Mouse (Mus musculus) lung, embryonic 14.5 days (tissue): ENCODE data around the gene Themis3. TPM values are rescaled to one million over a fixed set of nuclear protein-coding genes. Genes with fewer than 3 reads are reported as not detected.

Source experiments
- ATAC-seq: fragments of 200-750 bp; cut with Nextera tagmentation; 2 replicates; pipeline ENCODE4 v1.8.0; 2017; ENCODE audit warnings: mild to moderate bottlenecking, moderate TSS enrichment, moderate library complexity; ENCODE audit not compliant: insufficient read depth
- DNase-seq: peaks from one replicate; pipeline ENCODE4 v3.0.0-alpha.2; 2015
- H3K27ac ChIP-seq: fragments of 300-500 bp; sonication (generic); 2 replicates; pipeline ENCODE4 v1.5.1; 2014; ENCODE audit warnings: low read depth, mild to moderate bottlenecking, moderate library complexity
- H3K27me3 ChIP-seq: fragments of 300-500 bp; sonication (generic); 2 replicates; pipeline ENCODE4 v1.6.1; 2014; ENCODE audit warnings: low read length, control low read depth; ENCODE audit not compliant: insufficient read depth
- H3K36me3 ChIP-seq: fragments of 300-500 bp; sonication (generic); 2 replicates; pipeline ENCODE4 v1.6.1; 2014; ENCODE audit warnings: control low read depth; ENCODE audit not compliant: insufficient read depth
- H3K4me1 ChIP-seq: fragments of 300-500 bp; sonication (generic); 2 replicates; pipeline ENCODE4 v1.6.1; 2014; ENCODE audit warnings: antibody characterized with exemption, control low read depth; ENCODE audit not compliant: insufficient read depth
- H3K4me2 ChIP-seq: fragments of 300-500 bp; sonication (generic); 2 replicates; pipeline ENCODE4 v1.6.1; 2014; ENCODE audit warnings: mild to moderate bottlenecking
- H3K4me3 ChIP-seq: fragments of 300-500 bp; sonication (generic); 2 replicates; pipeline ENCODE4 v1.5.1; 2014; ENCODE audit warnings: low read depth, low read length
- H3K9ac ChIP-seq: fragments of 300-500 bp; sonication (generic); 2 replicates; pipeline ENCODE4 v1.6.1; 2014
- H3K9me3 ChIP-seq: fragments of 300-500 bp; sonication (generic); 2 replicates; pipeline ENCODE4 v1.6.1; 2016; ENCODE audit warnings: low read depth, low read length, control low read depth
- CTCF ChIP-seq: IDR thresholded peaks from 2 replicates; pipeline ENCODE4 v1.5.1; 2016; ENCODE audit warnings: antibody characterized with exemption, low read depth
- WGBS: fragments of 180-500 bp; shearing (Covaris S2); extraction: QIAGEN DNeasy Blood & Tissue Kit; methylation state at CpG from one replicate; pipeline ENCODE4 v1.1.7; 2014; 5-methylcytosine and 5-hydroxymethylcytosine counted together
- polyA plus RNA-seq: library from polyadenylated mRNA; unstranded; fragments of >200 nt; fragmentation: Nextera tagmentation; extraction: Ambion mirVana; gene quantifications from 2 replicates; pipeline ENCODE4 v1.2.1, GENCODE M21; 2014

The Themis3 gene
- polyA plus RNA-seq, 1 experiment from 2014 or later: 0.16 TPM

DNA sequence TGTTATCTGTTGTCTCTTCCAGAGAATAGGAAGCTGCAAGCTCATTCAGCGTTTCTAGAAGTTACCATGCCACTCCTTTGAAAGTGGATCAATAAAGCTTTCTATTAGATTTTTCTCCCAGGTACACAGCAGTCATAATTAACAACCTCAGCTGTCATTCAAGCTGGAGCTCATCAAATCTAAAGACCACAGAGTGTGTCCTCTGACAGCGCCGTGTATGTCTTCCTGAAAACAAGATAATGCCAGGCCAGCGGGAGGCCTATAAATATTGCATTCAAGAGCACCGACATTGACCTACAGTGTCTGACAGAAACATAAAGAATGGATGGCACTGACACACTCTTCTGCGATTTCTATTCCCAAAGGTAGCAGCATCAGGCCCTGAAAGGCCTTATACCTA, 16.9 kb downstream of the Themis3 start:
- Histone ChIP-seq H3K9ac (no peak overlapping the region), H3K27ac (no peak overlapping the region), H3K9me3 (no peaks in the 10 kb centered on the region), H3K4me2 (no peak overlapping the region), H3K36me3 (no peaks in the 10 kb centered on the region), H3K4me3 (no peak overlapping the region), H3K27me3 (no peaks in the 10 kb centered on the region), H3K4me1 (no peaks in the 10 kb centered on the region)
- TF ChIP-seq CTCF: no peak
- no peak for DNase-seq
- 69% methylated on average over 6 of the region's 6 CpGs for WGBS
- no peak for ATAC-seq

GRCm38 (mm10) chr17:66572677-66573060, 21.8 kb downstream of the Themis3 start:
- whole genome bisulfite sequencing: 59% methylated on average over 4 of the region's 4 CpGs
- Histone ChIP-seq H3K4me1 (no peaks in the 10 kb centered on the region), H3K4me2 (no peak overlapping the region), H3K27me3 (no peaks in the 10 kb centered on the region), H3K4me3 (no peak overlapping the region), H3K9me3 (no peaks in the 10 kb centered on the region), H3K27ac (no peak overlapping the region), H3K36me3 (no peaks in the 10 kb centered on the region), H3K9ac (no peak overlapping the region)
- ATAC-seq (no peak; the same call in 1 of the 2 replicates), DNase-seq (peak; percentile 18)
- no peak for TF ChIP-seq CTCF

GRCm38 (mm10) chr17:66571860-66572676, 22.4 kb downstream of the Themis3 start:
- Histone ChIP-seq H3K27ac (no peak overlapping the region), H3K36me3 (no peaks in the 10 kb centered on the region)

DNA sequence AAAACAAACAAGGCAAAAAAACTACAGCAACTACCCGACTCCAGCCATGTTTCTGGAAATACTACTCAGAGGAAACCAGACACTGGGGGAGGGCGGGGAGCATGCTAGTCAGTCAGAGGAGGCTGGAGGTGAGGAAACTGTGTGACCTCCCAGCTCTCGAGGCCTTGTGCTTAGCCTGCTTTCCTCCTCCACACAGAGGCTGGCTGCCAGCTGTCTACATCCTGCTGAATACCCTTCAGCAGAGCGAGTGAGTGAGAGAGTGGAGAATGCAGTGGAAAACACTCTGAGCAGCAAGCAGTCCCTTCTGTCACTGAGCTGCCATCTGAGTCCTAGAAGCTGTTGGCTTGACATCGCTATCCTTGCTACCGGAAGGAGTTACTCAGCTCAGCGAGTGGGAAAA, 30.2 kb downstream of the Themis3 start:
- DNase-seq: peak; percentile 91

More at GRCm38 (mm10) chr17:66571860-66572676, 22.4 kb downstream of the Themis3 start:
- WGBS: 41% methylated on average over 11 of the region's 11 CpGs
- Histone ChIP-seq H3K27me3 (no peaks in the 10 kb centered on the region), H3K4me1 (no peaks in the 10 kb centered on the region), H3K9me3 (no peaks in the 10 kb centered on the region), H3K4me2 (0 out of 2 replicates have a peak overlapping the region, but pooled peaks have one; percentile 15), H3K4me3 (no peak overlapping the region), H3K9ac (no peak overlapping the region)
- TF ChIP-seq CTCF: no peak
- DNase-seq: peak; percentile 70
- ATAC-seq: peak; percentile 75; the same call in 1 of the 2 replicates

GRCm38 (mm10) chr17:66563551-66563950, 30.9 kb downstream of the Themis3 start:
- Histone ChIP-seq H3K9me3 (no peaks in the 10 kb centered on the region), H3K27ac (peak overlapping the region; percentile 63; the same call in 1 of the 2 replicates), H3K9ac (no peak overlapping the region), H3K4me3 (no peak overlapping the region), H3K36me3 (no peaks in the 10 kb centered on the region), H3K4me2 (no peak overlapping the region), H3K27me3 (no peaks in the 10 kb centered on the region), H3K4me1 (no peaks in the 10 kb centered on the region)
- no peak for ATAC-seq
- TF ChIP-seq CTCF: no peak
- DNase-seq: no peak
- 38% methylated on average over 1 of the region's 1 CpGs for WGBS

More for the DNA sequence above, 30.2 kb downstream of the Themis3 start:
- no peak overlapping the region for H3K9ac ChIP-seq
- no peaks in the 10 kb centered on the region for H3K36me3 ChIP-seq
- H3K4me3 ChIP-seq: no peak overlapping the region
- peak overlapping the region; percentile 63; the same call in 1 of the 2 replicates for H3K27ac ChIP-seq
- H3K4me1 ChIP-seq: no peaks in the 10 kb centered on the region
- no peak for TF ChIP-seq CTCF
- no peaks in the 10 kb centered on the region for H3K27me3 ChIP-seq
- H3K4me2 ChIP-seq: no peak overlapping the region
- WGBS: 25% methylated on average over 7 of the region's 7 CpGs
- H3K9me3 ChIP-seq: no peaks in the 10 kb centered on the region
- ATAC-seq: peak; percentile 97

DNA sequence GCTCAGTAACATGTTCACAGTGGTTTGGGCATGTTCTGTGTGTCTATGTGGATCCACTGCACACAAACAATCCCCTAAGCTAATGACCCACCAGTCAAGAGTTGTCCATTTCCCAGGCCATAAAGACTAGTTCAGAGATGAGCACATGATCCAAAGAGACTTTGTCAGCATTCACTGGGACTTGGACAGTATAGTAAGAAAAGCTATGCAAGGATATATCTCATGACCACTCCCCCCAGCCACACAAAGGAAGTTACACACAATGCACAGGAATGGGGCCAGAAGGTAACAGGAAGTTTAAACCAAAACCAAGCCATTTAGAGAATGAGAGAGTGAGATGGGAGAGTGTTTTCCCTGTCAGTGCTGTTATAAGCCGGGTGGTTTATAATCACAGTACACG, 33.0 kb downstream of the Themis3 start:
- H3K4me1 ChIP-seq: no peaks in the 10 kb centered on the region
- H3K4me2 ChIP-seq: no peak overlapping the region
- no peaks in the 10 kb centered on the region for H3K9me3 ChIP-seq
- 40% methylated on average over 2 of the region's 2 CpGs for WGBS
- DNase-seq: peak; percentile 47
- no peak for TF ChIP-seq CTCF
- H3K27me3 ChIP-seq: no peaks in the 10 kb centered on the region
- H3K36me3 ChIP-seq: no peaks in the 10 kb centered on the region
- no peak for ATAC-seq
- H3K4me3 ChIP-seq: no peak overlapping the region
- no peak overlapping the region for H3K9ac ChIP-seq
- H3K27ac ChIP-seq: 0 out of 2 replicates have a peak overlapping the region, but pooled peaks have one; percentile 24
